Mouse (Mus musculus) heart, postnatal 10 days (tissue): ENCODE measurements around the gene Mrpl34. TPM values are rescaled to one million over a fixed set of nuclear protein-coding genes. Genes with fewer than 3 reads are reported as not detected.

Source experiments
- DNase-seq, 2 experiments: peaks; one replicate each; pipeline ENCODE4 v3.0.0; 2021
- intact Hi-C: fragments of 180-260 bp; cut with DNase I; formaldehyde crosslinking; loops from one replicate; pipeline ENCODE4 v1.15.1; 2025
- total RNA-seq, 2 experiments: library from RNA; stranded (reverse); gene quantifications; 2 replicates each; pipeline ENCODE4 v1.2.3; 2021

Gene Mrpl34
- total RNA-seq, 2 experiments from 2014 or later: 103 to 116 TPM

DNA sequence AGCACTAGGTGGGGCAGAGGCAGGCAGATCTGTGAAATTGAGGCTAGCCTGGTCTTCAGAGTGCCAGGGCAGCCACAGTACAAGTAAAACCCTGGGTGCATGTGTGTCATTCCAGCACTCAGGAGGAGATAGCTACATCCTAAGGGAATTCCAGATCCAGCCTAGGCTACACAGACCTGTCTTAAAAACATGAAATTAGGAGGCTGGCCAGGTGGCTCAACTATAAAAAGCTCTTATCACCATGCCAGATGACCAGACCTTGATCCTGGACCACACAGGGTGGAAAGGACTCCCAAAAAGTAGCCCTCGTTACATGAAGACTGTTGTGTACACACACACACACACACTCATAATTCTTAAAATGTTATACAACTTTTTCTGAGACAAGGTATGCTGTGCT lies 3.2 kb downstream of the Mrpl34 start:
- DNase-seq: no peak
- intact Hi-C loops: no loop called here

DNA sequence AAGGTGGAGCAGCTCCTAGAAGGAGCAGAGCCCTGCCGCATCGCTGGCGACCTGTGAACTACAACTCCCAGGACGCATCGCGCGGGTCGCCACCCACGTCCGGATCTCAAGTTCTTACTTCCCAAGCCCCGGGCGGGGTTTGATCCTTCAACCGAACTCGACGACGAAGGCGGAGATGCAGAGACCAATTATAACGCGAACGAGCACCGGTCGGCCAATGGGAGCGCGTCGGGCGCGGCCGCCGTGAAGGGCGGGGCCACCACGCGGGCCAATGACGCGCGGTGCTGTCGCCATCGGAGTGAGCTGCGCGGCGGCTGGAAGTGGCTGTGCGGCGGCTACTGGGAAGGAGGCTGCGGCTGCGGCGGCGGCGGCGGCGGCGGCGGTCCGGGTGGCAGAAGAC lies 4.2 kb downstream of the Mrpl34 start, which contains the start of gene Dda1:
Gene Dda1 (plus strand): TSS at position 284 of the 400 bp plus-strand sequence.
- peak; percentile 97 to 98 for DNase-seq
- intact Hi-C loops: no loop called here

DNA sequence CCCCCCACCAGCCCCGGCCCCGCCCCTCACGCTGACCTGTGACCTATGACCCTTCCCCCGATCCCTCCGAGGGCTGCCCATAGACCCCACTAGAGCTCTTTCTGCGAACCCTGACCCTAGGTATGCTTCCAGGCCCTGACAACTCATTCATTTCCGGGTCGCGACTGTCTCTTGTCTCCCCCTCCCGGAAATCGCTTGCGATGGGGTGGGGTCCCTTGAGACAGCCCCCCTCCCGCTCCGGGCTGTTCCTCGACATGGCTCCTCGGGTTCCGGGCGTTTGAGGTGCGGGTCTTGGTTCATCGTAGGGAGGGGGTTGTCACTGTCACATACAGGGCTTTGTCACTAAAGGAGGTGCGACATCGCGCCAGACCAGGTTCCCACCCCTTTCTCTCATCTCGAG lies 4.7 kb downstream of the Mrpl34 start:
- peak; percentile 43 to 69 for DNase-seq
- intact Hi-C loops: no loop called here

DNA sequence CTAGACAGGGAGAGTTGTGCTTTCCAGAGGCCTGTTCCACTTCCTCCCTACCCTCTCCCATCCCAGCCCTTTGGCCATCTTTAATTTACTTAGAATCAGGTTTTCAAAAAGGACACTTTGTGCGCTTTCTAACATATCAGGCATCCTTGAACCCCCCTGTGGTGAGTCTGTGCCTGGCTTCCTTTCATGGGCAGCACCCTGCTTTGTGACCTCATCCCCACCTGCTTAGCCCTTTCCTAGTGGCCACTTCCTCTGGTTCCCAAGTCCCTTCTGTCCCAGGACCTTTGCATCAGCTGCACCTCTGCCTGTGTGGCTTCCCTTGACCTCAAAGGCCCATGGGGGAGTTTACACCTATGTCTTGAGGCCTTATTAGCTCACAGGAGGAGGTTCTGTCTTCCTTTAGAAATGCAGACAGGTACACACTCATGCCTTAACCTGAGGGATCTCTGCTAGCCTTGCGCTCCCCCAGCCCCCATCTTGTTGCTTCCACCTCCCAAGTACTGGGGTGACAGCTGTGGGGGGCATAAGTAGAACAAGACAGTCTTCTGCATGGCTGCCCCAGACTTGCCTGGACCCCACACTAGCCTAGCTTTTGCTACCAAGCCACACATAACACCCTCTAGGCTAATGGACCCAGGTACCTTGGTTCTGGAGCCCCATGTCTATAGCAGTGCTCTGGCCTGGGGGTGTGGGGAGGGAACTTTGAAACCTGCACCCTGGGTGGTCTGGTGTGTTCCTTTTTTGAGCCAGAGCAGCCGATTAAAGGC lies 5.6 kb downstream of the Mrpl34 start:
- intact Hi-C loops: no loop called here
- no peak for DNase-seq

DNA sequence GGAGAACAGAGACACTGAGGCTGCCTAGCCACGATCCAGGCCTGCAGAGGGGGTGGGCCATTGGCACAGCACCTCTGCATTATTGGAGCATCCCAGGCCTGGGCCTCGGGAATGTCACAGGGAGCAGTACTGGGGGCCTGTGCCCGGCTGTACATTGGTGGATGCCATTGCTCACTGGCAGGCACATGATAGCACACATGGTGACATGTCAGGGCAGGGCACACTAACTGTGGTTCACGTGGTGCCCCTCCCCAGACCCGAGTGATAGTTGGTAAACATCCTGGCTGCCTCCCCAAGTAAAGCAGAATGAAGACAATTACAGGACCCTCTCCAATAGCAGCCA lies 6.1 kb downstream of the Mrpl34 start:
- no peak for DNase-seq
- intact Hi-C loops: no loop called here

DNA sequence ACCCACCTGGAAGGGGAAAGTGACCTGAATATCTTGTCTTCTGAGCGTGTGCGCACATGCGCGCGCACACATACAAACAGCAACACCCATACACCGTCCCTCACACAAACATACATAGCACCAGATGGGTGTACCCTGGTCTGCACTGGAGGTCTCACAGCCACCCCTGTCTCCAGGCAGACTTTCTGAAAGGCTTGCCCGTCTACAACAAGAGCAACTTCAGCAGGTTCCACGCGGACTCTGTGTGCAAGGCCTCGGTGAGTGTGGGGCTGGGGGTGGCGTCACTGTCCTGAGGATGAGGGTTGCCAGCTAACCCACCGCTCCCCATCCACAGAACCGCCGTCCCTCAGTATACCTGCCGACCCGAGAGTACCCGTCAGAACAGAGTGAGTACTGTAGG lies 7.1 kb downstream of the Mrpl34 start:
- DNase-seq: no peak
- intact Hi-C loops: no loop called here

DNA sequence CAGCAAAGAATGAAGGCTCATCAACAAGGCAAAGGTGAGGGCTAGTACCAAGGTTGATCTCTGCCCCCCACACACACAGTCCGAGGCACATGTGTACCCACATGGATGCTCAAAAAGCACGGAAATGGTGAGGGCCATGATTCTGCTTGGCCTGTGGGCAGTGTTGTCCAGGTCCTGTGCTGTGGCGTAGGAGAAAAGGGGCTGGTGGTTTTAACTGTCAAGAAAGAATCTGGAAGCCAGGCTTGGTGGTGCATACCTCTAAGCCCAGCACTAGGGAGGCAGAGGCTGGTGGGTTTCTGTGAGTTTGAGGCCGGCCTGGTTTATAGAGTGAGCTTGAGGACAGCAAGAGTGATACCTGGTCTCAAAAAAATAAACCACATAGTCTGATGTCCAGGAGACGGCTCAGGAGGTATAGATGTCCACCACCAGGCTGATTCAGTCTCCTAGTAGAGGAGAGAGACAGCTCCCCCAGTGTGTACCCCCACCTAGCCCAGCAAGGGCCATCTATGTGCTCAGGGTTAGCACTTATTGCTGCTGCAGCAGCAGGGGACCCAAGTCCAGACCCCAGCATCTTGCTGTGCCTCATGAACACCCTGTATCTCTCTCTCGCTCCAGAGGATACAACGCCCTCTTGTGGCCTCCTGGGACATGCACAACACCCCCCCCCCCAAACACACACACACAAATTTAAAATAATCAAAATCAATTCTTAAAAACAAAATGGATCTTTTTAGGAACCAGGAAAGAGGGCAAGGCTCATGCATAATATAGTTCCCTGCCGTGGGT lies 8.0 kb downstream of the Mrpl34 start:
- intact Hi-C loops: no loop called here
- DNase-seq: no peak

DNA sequence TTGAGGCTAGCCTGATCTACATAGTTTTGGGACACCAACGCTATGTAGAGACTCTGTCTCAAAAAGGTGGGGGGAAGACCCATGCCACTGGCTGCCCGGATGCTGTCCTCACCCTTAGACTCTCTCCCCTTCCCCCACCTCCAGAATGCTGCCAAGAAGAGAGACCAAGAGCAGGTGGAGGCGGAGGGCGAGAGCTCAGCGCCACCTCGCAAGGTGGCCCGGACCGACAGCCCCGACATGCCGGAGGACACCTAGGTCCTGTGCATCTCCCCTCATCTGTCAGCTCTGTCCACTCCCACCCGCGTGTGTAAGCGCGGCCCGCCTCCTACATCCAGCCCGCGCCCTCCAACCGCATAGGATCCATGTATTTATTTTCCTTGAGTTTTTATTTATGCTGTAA lies 9.6 kb downstream of the Mrpl34 start:
- intact Hi-C loops: no loop called here
- no peak for DNase-seq

DNA sequence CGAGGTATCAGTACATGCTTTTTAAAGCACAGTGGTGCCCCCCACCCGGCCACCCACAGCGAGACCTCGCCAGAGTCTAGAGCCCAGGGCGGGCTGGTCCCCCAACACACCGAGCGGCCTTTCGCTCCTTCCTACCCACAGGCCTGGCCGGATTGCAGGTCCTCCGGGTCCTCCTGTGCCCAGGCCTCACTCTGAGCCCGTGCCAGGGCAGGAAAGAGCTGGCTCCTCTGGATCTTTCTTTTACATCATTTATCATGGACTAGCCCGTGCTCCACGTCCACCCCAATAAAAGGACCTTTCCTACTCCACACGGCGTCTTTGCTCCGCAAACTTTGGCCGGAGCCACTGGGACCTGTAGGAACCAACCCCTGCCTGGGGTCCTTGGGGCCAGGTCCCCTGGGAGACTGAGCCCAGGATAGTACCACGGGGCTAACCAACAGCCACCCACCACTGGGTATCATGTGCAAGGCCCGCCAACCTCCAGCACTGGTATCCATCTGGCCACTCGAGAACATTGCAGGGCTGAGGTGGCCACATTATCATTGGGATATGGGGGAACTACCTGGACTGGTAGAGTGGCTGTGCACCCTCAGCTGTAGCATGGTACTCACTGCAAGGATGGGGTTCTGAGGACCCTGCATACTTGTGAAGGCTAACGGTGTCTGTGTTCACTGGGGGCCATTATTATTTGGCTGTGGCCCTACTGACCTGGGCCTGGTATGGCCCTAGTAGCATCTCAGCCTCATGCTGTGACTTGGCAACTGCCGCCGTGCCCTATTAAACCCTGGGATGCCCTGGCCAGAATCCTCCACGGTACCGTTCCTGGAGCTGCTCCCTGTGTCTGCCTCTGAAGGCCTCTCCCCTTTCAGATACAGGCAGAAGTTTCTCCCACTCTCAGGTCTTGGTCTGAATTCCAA lies 10.3 kb downstream of the Mrpl34 start:
- no peak for DNase-seq
- intact Hi-C loops: no loop called here

DNA sequence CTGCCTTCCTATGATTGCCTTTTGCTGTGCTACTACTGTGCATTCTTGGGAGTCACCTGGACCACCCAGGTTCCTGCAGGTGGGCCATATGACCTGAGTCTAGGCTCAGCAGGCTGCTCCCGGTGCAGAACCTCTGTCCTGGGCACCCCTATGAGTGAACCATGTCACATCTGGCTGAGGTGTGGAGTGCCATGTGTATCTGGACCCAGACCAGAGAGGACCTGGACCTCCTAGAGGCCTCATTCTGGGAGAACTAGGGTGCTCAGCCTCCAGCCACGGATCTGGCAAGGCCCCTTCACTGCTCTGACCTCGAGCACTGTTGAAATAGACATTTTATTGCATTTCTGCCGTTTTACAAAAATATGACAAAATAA lies 10.9 kb downstream of the Mrpl34 start:
- no peak for DNase-seq
- intact Hi-C loops: no loop called here

DNA sequence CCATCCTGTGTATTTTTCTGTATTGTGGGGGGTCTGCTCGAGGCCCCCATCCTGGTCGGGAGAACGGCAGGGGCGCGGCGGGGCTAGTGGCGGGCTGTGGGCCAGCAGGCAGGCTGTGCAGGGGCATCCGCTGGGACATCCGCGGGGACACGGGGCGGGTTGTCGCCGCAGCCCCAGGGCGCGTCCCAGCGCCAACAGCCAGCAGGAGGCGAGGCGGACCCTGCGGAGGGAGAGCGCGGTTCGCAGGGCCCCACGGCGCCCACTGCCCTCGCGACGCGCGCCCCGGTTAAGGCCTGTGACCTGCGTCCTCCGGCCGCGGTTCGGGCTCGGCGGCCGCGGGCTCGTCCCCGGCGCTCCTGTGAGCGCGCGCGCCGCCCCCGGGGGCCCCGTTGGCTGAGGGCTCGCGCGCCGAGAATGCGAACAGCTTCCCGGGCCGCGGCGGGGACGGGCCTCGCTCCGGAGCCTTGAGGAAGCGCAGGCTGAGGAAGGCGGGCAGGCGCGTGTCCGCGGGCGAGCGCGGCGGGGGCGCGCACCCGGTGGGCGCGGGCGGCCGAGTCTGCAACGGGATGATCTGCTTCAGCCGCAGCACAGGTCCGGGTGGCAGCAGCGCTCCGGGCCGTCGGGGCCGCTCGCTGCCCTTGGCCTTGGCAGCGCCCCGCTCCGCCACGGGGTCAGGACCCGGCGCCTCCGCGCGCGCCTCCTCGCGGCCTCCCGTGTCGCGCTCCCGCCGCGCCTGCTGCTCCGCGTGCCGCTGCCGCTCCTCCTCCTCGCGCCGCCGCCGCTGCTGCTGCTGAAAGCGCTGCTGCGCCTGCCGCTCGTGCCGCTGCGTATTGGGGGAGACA lies 11.6 kb downstream of the Mrpl34 start:
- peak; percentile 86 to 91 for DNase-seq
- intact Hi-C loops: no loop called here

DNA sequence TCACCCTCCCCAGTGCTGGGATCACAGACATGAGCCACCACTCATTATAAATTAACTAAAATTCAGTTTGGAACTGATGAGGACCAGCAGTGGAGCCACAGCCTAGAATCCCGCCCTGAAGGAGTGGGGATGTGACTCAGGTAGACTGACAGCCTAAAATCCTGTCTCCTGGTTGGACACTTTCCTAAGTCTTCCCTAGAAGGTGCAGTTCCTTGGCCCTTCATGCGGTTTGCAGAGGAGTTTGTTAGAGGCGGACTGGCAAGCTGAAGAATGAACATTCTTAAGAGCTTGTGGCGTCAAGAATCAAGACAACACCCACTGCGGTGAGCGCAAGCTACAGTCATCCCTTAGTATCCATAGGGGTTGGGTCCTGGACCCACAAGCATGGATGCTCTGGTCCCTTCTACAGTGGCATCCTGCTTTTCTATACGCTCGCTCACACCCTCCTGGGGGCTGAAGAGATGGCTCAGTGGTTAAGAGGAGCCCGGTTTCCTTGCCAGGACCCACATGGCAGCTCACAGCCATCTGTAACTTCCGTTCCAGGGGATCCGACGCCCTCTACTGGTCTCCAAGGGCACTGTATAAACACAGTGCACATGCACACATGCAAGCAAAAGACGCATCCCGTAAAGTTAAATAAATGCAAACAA lies 12.6 kb downstream of the Mrpl34 start:
- intact Hi-C loops: no loop called here

DNA sequence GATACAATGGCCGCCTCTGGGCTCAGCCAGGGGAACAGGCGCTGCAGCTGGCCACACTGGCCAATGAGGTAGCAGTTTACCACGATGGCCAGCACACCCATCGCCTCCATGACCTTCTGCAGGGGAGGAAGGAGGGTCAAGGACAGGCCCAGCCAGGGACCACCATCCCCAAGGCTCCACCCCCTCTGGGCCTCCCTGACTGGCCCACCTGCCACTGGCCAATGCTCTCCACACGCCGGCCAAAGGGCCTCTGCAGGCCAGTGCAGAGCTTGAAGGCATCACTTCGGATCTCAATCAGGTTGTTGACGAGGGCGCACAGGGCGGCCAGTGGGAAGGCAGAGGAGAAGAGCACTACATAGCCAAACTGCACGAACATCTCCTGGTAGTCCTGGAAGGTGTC lies 14.2 kb downstream of the Mrpl34 start:
- intact Hi-C loops: no loop called here
- DNase-seq: no peak

More for the DNA sequence above, 12.6 kb downstream of the Mrpl34 start:
- peak in 1 of 2 experiments; percentile 41 for DNase-seq

DNA sequence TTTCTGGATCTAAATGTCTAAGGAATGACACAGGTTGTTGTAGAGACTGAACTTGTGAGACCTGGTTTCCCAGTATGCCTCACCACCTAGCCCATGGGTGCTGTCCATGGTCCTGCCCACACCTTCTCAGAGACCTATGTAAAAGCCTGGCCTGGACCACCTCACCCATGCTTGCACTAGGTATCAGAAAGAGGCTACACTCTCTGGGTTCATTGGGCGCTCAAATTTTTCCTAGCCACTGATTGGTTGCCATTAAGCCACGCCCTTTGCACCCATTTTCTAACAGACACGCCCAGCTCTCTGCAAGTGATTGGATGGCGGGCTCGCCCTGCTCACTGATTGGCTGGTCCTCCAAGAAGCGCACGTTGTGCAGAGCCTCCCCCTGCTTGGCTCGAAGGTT lies 19.2 kb downstream of the Mrpl34 start:
- intact Hi-C loops: no loop called here

DNA sequence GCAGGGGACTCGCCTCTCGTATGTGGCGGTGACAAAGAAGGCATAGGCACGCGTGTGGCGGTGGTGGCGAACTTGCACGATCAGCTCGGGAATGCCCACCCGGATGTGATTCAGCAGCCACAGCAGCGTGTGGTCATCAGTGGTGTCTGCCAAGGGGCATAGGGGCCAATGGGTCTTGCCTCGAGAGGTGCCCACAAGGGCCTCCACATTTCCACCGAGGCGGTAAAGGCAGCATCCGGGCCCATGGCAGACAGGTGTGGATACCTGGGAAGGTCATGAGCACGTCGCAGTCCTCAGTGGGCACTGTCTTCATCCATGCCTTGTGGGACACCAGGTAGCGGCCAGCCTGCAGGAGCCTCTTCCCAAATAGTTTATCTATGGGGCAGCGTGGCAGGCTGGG lies 20.0 kb downstream of the Mrpl34 start:
- intact Hi-C loops: loop anchor here (5.0 kb wide), 1 partner anchor 38 kb away; no protein-coding TSS in a partner anchor
- DNase-seq: no peak

More for the DNA sequence above, 19.2 kb downstream of the Mrpl34 start:
- DNase-seq: peak; percentile 56 to 64

DNA sequence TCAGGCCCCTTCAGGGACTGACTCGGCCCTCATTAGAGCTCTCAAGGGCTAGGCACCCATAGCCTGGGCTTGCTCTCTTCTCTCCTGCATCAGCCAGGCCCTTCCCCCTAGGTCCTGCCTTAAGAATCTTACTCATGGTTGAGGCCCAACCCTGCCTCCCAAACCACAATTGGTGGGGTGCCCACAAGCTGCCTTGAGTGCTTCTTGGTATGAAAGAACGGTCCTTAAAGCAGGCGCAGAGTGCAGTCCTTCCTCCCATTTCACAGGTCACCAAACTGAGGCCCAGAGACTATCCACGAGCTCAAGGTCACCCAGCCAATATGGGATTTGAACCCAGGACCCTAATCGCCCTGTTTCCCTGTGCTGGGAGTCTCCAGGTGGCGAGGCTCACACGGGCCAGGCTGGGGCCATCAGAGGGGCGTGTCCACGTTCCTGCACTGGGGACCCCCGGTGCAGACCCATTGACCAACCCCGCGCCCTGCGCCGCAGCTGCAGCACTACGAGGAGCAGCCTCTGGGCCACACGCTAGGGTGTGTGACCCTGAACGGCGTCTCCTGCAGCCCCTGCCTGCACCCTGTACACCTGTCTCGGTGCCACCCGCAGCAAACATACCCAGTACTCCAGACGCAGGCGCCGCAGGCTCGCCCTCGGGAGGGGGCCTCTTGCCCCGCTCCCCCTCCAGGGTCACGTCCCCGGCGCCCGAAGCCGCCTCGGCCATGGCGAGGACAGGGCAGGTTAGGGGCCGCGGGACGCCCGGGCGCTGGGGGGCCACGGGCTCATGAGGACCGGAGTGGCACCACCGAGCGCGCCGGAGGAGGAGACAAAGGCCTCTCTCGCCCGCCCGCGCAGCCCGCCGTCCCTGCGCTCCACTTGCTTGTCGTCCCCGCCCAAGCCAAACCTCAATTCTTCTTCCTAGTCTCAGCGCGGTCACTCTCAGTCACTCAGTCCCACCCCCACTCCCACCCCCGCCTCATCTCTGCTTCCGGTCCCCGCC lies 20.7 kb downstream of the Mrpl34 start, which contains the start of gene Ano8:
Gene Ano8 (minus strand): TSS at position 822 of the 994 bp plus-strand sequence.
- intact Hi-C loops: loop anchor here (5.0 kb wide), 1 partner anchor 37 kb away; no protein-coding TSS in a partner anchor
- DNase-seq: peak; percentile 90 to 91

DNA sequence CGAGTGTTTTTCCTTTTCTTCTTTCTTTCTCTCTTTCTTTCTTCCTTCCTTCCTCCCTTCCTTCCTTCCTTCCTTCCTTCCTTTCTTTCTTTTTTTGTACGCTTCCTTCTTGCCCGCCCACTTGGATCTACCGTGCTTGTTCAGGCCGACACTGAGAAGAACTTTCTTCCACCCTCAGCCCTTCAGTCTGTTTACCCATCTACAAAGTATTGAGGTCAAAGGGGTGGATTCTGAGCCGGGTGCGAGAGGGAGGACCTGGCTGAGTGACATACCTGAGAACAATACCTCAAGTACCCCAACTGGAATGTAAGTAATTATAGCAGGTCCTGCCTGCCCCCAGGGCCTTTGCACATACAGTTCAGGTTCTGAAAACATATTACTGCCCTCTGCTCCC lies 21.4 kb downstream of the Mrpl34 start:
- DNase-seq: no peak
- intact Hi-C loops: loop anchor here (5.0 kb wide), 1 partner anchor 36 kb away; no protein-coding TSS in a partner anchor
